Mouse (Mus musculus) B cell, adult 67 days (primary cell): ENCODE data around the gene Gpc4. TPM values are rescaled to one million over a fixed set of nuclear protein-coding genes. Genes with fewer than 3 reads are reported as not detected.

ENCODE experiments used
- total RNA-seq, 2 experiments: library from RNA; stranded (reverse); gene quantifications; 4 replicates each; pipeline ENCODE4 v1.2.4; 2023

Gene Gpc4
- under 1 TPM; 0.27 to 0.46 TPM for total RNA-seq

GRCm38 (mm10) chrX:52164738-52165554 lies at the start of gene Gpc4:
Gpc4 (minus strand) TSS chrX:52165252.

Other genes with a start within 250 kb of the Gpc4 start
- gene 1700080O16Rik, start 192.5 kb downstream of the Gpc4 start, total RNA-seq: not detected